Mouse (Mus musculus) layer of hippocampus, adult 8-10 months (tissue): ENCODE measurements around the gene Apip. TPM values are rescaled to one million over a fixed set of nuclear protein-coding genes. Genes with fewer than 3 reads are reported as not detected.
A peak's percentile ranks its signal among the peaks of the same experiment; 100 is the strongest.

ENCODE experiments used
- DNase-seq, 2 experiments: peaks; one replicate each; pipeline ENCODE4 v3.0.0; 2022; ENCODE audit warnings: low spot score in 2 of 2
- total RNA-seq, 4 experiments: library from RNA; stranded (reverse); gene quantifications; 2 replicates each; pipeline ENCODE4 v1.2.4; 2022

Apip gene
- total RNA-seq, 4 experiments from 2014 or later, result 20.0 to 28.3 (median 24.5) TPM

GRCm38 (mm10) chr2:103089521-103089920 lies 16.0 kb downstream of the Apip start:
- DNase-seq, result no peak

GRCm38 (mm10) chr2:103102595-103102994 lies 29.1 kb downstream of the Apip start:
- no peak for DNase-seq

DNA sequence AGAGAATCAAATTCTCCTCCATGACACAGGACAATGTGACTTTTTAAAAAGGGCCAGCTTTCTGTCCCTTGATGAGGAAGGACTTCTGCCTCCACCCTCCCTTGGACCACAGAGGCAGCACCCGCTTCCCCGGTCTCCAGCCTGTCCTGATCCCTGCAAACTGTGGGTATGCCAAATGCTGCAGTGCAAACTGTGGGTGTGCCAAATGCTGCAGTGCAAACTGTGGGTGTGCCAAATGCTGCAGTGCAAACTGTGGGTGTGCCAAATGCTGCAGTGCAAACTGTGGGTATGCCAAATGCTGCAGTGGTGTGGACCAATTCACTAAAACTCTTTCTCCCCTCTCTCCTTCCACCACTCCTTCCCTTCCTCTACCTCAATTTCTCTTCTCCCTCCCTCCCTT lies 32.7 kb downstream of the Apip start:
- DNase-seq, result no peak

GRCm38 (mm10) chr2:103111669-103112068 lies 38.2 kb downstream of the Apip start:
- no peak for DNase-seq

GRCm38 (mm10) chr2:103117212-103117611 lies 43.7 kb downstream of the Apip start:
- no peak for DNase-seq

DNA sequence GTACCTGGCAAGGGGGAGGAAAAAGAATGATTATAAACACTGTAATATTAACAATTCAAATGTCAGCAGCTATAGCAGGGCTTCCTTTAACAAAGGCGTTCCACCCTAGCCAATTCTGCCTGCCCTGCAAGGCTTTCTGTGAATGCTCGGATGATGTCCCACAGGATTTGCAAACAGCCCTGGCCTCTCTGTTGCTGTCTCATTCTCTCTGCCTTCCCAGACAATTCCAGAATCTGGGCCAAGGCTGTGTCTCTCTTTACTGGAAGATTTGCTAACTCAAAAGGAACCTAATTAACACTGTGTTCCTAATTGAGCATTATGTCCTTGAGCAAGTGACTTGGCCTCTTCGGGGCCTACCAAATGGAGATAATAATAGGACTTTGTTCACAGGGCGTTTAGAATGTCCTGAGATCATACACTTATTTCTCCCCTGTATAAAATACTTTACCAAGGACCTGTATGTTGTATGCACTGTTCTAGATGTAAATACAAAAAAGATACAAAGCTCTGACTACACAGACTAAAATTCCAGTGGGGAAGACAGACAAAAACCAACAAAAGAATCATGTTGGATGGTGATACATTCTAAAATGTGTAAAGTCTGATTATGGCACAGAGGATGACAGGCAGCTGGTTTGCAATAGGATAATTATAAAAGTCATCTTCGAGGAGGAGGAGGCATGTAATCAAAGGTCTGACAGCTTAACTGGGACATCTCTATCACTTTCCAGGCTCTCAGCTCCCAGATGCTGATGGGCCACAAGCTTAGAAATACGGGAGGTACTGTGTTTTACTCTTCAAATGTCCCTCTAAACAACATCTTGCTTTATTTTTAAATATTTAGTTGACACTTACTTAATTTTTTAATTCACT lies 45.1 kb downstream of the Apip start:
- no peak for DNase-seq

GRCm38 (mm10) chr2:103119197-103119854 lies 45.9 kb downstream of the Apip start:
- DNase-seq, result no peak

- no peak for DNase-seq
Observed at GRCm38 (mm10) chr2:103129676-103130075, 56.2 kb downstream of the Apip start.

DNA sequence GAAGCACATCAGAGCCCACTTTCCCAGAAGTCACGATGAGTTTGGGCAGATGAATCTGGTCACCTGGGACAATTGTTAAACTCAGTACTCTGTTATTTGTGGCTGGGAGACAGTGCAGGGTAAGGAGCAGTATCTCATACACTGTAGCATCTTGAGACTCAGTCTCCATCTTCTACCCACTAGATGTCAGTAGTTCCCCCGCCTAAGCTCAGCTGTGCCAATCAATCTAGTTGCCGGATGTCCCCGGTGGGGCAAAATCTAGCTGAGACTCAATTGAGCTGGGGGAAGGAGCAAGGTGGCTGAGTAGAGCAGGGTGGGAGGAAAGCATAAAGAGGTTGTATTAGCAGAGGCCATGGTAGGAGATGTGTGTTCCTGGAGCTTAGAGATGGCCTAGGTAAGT lies 57.7 kb downstream of the Apip start:
- no peak for DNase-seq

DNA sequence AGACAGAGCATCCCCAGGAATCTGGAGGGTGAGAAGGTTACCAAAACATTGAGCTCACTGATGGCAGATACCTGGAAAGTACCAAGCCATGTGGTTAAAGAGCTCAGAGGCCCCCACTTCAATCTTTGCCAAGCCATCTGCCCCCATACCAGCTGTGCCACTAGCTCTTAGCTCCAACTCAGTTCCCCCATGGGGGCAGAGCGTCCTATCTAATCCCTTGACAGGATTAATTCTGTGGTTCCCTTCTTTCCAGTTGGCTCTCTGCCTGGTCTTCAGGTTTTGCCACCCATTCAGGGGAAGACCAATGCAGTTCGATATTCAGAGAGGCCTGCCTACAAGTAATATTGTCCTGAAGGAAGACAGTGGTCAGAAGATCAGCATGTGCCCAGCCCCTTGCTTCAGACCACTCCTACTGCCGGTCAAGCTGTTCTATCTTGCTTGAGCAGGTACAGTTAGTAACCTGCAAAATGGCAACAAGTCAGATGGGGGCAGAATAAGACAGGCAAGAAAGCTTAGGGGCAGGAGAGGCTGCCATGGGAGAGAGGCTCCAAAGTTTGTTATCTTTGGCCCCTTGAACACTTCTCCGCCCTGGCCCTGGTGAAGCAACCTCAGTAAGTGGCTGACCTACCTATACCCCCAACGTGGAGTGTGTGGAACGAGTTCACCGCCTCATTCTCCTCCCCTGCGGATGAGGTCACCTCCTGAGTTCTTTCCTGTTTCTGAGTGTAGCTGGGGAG lies 65.2 kb downstream of the Apip start:
- DNase-seq, result peak in 1 of 2 experiments; percentile 21

Other genes starting within 250 kb of the Apip start
- 10 to 100 TPM in 2 of 4 experiments, 1 to 10 TPM in 2; 5.6 to 20.0 (median 11.2) TPM for gene Cd44, start 172.0 kb upstream of the Apip start, total RNA-seq
- 10 to 100 TPM; 49.7 to 58.1 (median 54.4) TPM for gene Pdhx, start 162 bp upstream of the Apip start, total RNA-seq
- not detected for gene Ehf, start 229.6 kb downstream of the Apip start, total RNA-seq